Mouse (Mus musculus): Measurements from ENCODE around the gene Ppt2. TPM values are rescaled to one million over a fixed set of nuclear protein-coding genes. Genes with fewer than 3 reads are reported as not detected.

Gene Ppt2
- polyA plus RNA-seq, 1 experiment from 2014 or later: 20.9 TPM

DNA sequence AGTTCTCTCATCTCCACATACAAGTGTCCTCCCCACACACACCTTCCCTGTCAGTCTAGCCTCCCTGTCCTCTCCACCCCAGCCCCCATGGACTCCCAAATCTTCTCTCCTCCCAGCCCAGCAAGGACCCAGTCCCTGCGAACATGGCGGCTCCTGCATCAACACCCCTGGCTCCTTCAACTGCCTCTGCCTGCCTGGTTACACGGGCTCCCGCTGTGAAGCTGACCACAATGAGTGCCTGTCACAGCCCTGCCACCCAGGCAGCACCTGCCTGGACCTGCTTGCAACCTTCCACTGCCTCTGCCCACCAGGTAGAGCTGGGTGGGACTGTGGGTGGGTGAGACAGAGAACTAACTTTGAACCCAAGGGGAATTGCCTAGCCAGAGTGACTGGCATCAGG lies 58.4 kb downstream of the Ppt2 start:
- no peaks in the 10 kb centered on the region for H3K9me3 ChIP-seq (replicated peaks)
- H3K36me3 ChIP-seq: no peaks in the 10 kb centered on the region
- no peak for ATAC-seq (ENCODE audit: low FRiP score)
- peaks cover 2% of the 10 kb centered on the region; the same call in 1 of the 2 replicates for H3K4me1 ChIP-seq
- no peak overlapping the region for H3K4me2 ChIP-seq (replicated peaks)
- H3K4me3 ChIP-seq: no peak overlapping the region
- WGBS: 61% methylated on average over 4 of the region's 4 CpGs
- H3K9ac ChIP-seq: no peak overlapping the region
- H3K27me3 ChIP-seq: 0 out of 2 replicates have a peak, but pooled peaks cover 13% of the 10 kb centered on the region
- H3K27ac ChIP-seq: no peak overlapping the region

DNA sequence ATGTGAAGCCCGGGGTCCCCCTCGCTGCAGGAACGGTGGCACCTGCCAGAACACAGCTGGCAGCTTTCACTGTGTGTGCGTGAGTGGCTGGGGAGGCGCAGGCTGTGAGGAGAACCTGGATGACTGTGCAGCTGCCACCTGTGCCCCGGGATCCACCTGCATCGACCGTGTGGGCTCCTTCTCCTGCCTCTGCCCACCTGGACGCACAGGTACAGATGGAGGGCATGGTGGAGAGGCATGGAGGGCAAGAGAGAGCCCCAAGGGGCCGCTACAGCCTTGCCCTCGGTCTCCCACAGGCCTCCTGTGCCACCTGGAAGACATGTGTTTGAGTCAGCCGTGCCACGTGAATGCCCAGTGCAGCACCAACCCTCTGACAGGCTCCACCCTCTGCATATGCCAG lies 59.9 kb downstream of the Ppt2 start:
- Histone ChIP-seq H3K4me2 (replicated peaks) (no peak overlapping the region), H3K36me3 (no peaks in the 10 kb centered on the region), H3K27ac (no peak overlapping the region), H3K4me1 (peaks cover 12% of the 10 kb centered on the region), H3K27me3 (0 out of 2 replicates have a peak, but pooled peaks cover 13% of the 10 kb centered on the region), H3K9ac (no peak overlapping the region), H3K9me3 (replicated peaks) (no peaks in the 10 kb centered on the region), H3K4me3 (no peak overlapping the region)
- ATAC-seq (ENCODE audit: low FRiP score): no peak
- 77% methylated on average over 13 of the region's 13 CpGs for WGBS

DNA sequence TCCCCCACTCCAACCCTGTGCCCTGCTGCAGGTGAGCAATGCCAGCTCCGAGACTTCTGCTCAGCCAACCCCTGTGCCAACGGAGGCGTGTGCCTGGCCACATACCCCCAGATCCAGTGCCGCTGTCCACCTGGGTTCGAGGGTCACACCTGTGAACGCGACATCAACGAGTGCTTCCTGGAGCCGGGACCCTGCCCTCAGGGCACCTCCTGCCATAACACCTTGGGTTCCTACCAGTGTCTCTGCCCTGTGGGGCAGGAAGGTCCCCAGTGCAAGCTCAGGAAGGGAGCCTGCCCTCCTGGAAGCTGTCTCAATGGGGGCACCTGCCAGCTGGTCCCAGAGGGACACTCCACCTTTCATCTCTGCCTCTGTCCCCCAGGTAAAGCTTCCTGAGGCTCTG lies 61.0 kb downstream of the Ppt2 start:
- no peak overlapping the region for H3K4me2 ChIP-seq (replicated peaks)
- H3K36me3 ChIP-seq: no peaks in the 10 kb centered on the region
- 0 out of 2 replicates have a peak, but pooled peaks cover 13% of the 10 kb centered on the region for H3K27me3 ChIP-seq
- H3K27ac ChIP-seq: no peak overlapping the region
- peaks cover 12% of the 10 kb centered on the region for H3K4me1 ChIP-seq
- H3K9ac ChIP-seq: no peak overlapping the region
- ATAC-seq (ENCODE audit: low FRiP score): no peak
- 76% methylated on average over 9 of the region's 9 CpGs for WGBS
- no peak overlapping the region for H3K4me3 ChIP-seq
- H3K9me3 ChIP-seq (replicated peaks): no peaks in the 10 kb centered on the region

Other genes with a start within 250 kb of the Ppt2 start
- gene BC051142, start 229.7 kb downstream of the Ppt2 start, polyA plus RNA-seq (2016; fragmentation: Nextera tagmentation; extraction: Ambion mirVana): 1.9 and 2.5 TPM in 2 replicates
- not detected in 2 replicates for gene Btnl4, start 151.2 kb downstream of the Ppt2 start, polyA plus RNA-seq (2016; fragmentation: Nextera tagmentation; extraction: Ambion mirVana)
- gene Btnl6, start 111.2 kb downstream of the Ppt2 start, polyA plus RNA-seq (2016; fragmentation: Nextera tagmentation; extraction: Ambion mirVana): not detected in 2 replicates
- 8.9 and 13.1 TPM in 2 replicates for gene Notch4, start 64.2 kb downstream of the Ppt2 start, polyA plus RNA-seq (2016; fragmentation: Nextera tagmentation; extraction: Ambion mirVana)
- gene Gpsm3, start 38.7 kb downstream of the Ppt2 start, polyA plus RNA-seq (2016; fragmentation: Nextera tagmentation; extraction: Ambion mirVana): 3.5 and 4.3 TPM in 2 replicates
- 17.9 and 18.7 TPM in 2 replicates for gene Pbx2, start 37.2 kb downstream of the Ppt2 start, polyA plus RNA-seq (2016; fragmentation: Nextera tagmentation; extraction: Ambion mirVana)
- 1.9 and 2.9 TPM in 2 replicates for gene Ager, start 30.6 kb downstream of the Ppt2 start, polyA plus RNA-seq (2016; fragmentation: Nextera tagmentation; extraction: Ambion mirVana)
- 214 and 228 TPM in 2 replicates for gene Rnf5, start 24.8 kb downstream of the Ppt2 start, polyA plus RNA-seq (2016; fragmentation: Nextera tagmentation; extraction: Ambion mirVana)
- 76.9 and 79.0 TPM in 2 replicates for gene Agpat1, start 24.2 kb downstream of the Ppt2 start, polyA plus RNA-seq (2016; fragmentation: Nextera tagmentation; extraction: Ambion mirVana)
- 5.3 and 7.4 TPM in 2 replicates for gene Egfl8, start 12.5 kb downstream of the Ppt2 start, polyA plus RNA-seq (2016; fragmentation: Nextera tagmentation; extraction: Ambion mirVana)
- gene Prrt1, start 1.0 kb upstream of the Ppt2 start, polyA plus RNA-seq (2016; fragmentation: Nextera tagmentation; extraction: Ambion mirVana): 3.0 and 3.1 TPM in 2 replicates
- 15.7 and 16.2 TPM in 2 replicates for gene Fkbpl, start 16.3 kb upstream of the Ppt2 start, polyA plus RNA-seq (2016; fragmentation: Nextera tagmentation; extraction: Ambion mirVana)
- gene Atf6b, start 18.6 kb upstream of the Ppt2 start, polyA plus RNA-seq (2016; fragmentation: Nextera tagmentation; extraction: Ambion mirVana): 114 and 119 TPM in 2 replicates
- gene Tnxb, start 42.0 kb upstream of the Ppt2 start, polyA plus RNA-seq (2016; fragmentation: Nextera tagmentation; extraction: Ambion mirVana): 0.04 and 0.05 TPM in 2 replicates
- not detected in 2 replicates for gene C4b, start 115.4 kb upstream of the Ppt2 start, polyA plus RNA-seq (2016; fragmentation: Nextera tagmentation; extraction: Ambion mirVana)
- not detected in 2 replicates for gene Cyp21a1, start 176.1 kb upstream of the Ppt2 start, polyA plus RNA-seq (2016; fragmentation: Nextera tagmentation; extraction: Ambion mirVana)
- gene Stk19, start 208.4 kb upstream of the Ppt2 start, polyA plus RNA-seq (2016; fragmentation: Nextera tagmentation; extraction: Ambion mirVana): 25.0 and 26.7 TPM in 2 replicates
- gene Dxo, start 208.5 kb upstream of the Ppt2 start, polyA plus RNA-seq (2016; fragmentation: Nextera tagmentation; extraction: Ambion mirVana): 62.5 and 70.2 TPM in 2 replicates
- gene Skiv2l, start 221.7 kb upstream of the Ppt2 start, polyA plus RNA-seq (2016; fragmentation: Nextera tagmentation; extraction: Ambion mirVana): 64.9 and 65.8 TPM in 2 replicates
- gene Nelfe, start 221.9 kb upstream of the Ppt2 start, polyA plus RNA-seq (2016; fragmentation: Nextera tagmentation; extraction: Ambion mirVana): 95.2 and 111 TPM in 2 replicates
- 2.2 TPM in 2 replicates for gene Cfb, start 234.0 kb upstream of the Ppt2 start, polyA plus RNA-seq (2016; fragmentation: Nextera tagmentation; extraction: Ambion mirVana)

Measured in hindbrain, embryonic 12.5 days (tissue).